Mouse (Mus musculus): ENCODE data around the gene Grm2. TPM values are rescaled to one million over a fixed set of nuclear protein-coding genes. Genes with fewer than 3 reads are reported as not detected.
A peak's percentile ranks its signal among the peaks of the same experiment; 100 is the strongest.

Gene Grm2
- polyA plus RNA-seq (2012; ENCODE audit: insufficient read depth, low replicate concordance) = not detected in 2 replicates

GRCm38 (mm10) chr9:106655884-106656720, at the start of gene Grm2:
Grm2 (minus strand) TSS chr9:106656082.
- Histone ChIP-seq H3K36me3 (replicated peaks; ENCODE audit: low read length) (peaks cover 37% of the 10 kb centered on the region), H3K9me3 (no peaks in the 10 kb centered on the region), H3K27me3 (replicated peaks) (peaks cover 52% of the 10 kb centered on the region), H3K4me1 (peaks cover 10% of the 10 kb centered on the region; the same call in 1 of the 2 replicates), H3K4me3 (replicated peaks) (no peak within 1 kb of the TSS)
- TF ChIP-seq FLI1 (IDR thresholded peaks at IDR 0.05; ENCODE audit: low read length) (no peak), GATA1 (IDR thresholded peaks at IDR 0.05; ENCODE audit: borderline replicate concordance, low read length) (no peak)

- peaks cover 77% of the 10 kb centered on the region for H3K36me3 ChIP-seq (replicated peaks; ENCODE audit: low read length)
Measured at GRCm38 (mm10) chr9:106692973-106693481, 37.1 kb upstream of the Grm2 start.

GRCm38 (mm10) chr9:106688834-106689233, 33.0 kb upstream of the Grm2 start:
- TF ChIP-seq FLI1 (IDR thresholded peaks at IDR 0.05; ENCODE audit: low read length) = no peak
- TF ChIP-seq GATA1 (IDR thresholded peaks at IDR 0.05; ENCODE audit: borderline replicate concordance, low read length) = no peak
- no peak overlapping the region for H3K4me3 ChIP-seq (replicated peaks)
- no peaks in the 10 kb centered on the region for H3K9me3 ChIP-seq
- H3K4me1 ChIP-seq = peaks cover 34% of the 10 kb centered on the region
- peaks cover 39% of the 10 kb centered on the region for H3K36me3 ChIP-seq (replicated peaks; ENCODE audit: low read length)
- no peaks in the 10 kb centered on the region for H3K27me3 ChIP-seq (replicated peaks)

More at GRCm38 (mm10) chr9:106692973-106693481, 37.1 kb upstream of the Grm2 start:
- TF ChIP-seq GATA1 (IDR thresholded peaks at IDR 0.05; ENCODE audit: borderline replicate concordance, low read length) (no peak), FLI1 (IDR thresholded peaks at IDR 0.05; ENCODE audit: low read length) (no peak)
- no peaks in the 10 kb centered on the region for H3K4me1 ChIP-seq
- H3K4me3 ChIP-seq (replicated peaks) = no peak overlapping the region
- no peaks in the 10 kb centered on the region for H3K27me3 ChIP-seq (replicated peaks)
- H3K9me3 ChIP-seq = no peaks in the 10 kb centered on the region

GRCm38 (mm10) chr9:106686983-106687650, 31.2 kb upstream of the Grm2 start:
- TF ChIP-seq FLI1 (IDR thresholded peaks at IDR 0.05; ENCODE audit: low read length) (no peak), GATA1 (IDR thresholded peaks at IDR 0.05; ENCODE audit: borderline replicate concordance, low read length) (no peak)
- peaks cover 34% of the 10 kb centered on the region for H3K4me1 ChIP-seq
- H3K9me3 ChIP-seq = no peaks in the 10 kb centered on the region
- H3K4me3 ChIP-seq (replicated peaks) = peak overlapping the region; percentile 33
- peaks cover 30% of the 10 kb centered on the region for H3K36me3 ChIP-seq (replicated peaks; ENCODE audit: low read length)
- H3K27me3 ChIP-seq (replicated peaks) = no peaks in the 10 kb centered on the region

GRCm38 (mm10) chr9:106685249-106686101, 29.6 kb upstream of the Grm2 start, which contains the start of gene Tex264:
Tex264 (minus strand) TSS chr9:106685927.
- Histone ChIP-seq H3K36me3 (replicated peaks; ENCODE audit: low read length) (peaks cover 33% of the 10 kb centered on the region), H3K9me3 (no peaks in the 10 kb centered on the region), H3K4me1 (peaks cover 34% of the 10 kb centered on the region), H3K4me3 (replicated peaks) (peak within 1 kb of the TSS; percentile 93), H3K27me3 (replicated peaks) (no peaks in the 10 kb centered on the region)
- TF ChIP-seq FLI1 (IDR thresholded peaks at IDR 0.05; ENCODE audit: low read length) (no peak), GATA1 (IDR thresholded peaks at IDR 0.05; ENCODE audit: borderline replicate concordance, low read length) (no peak)

GRCm38 (mm10) chr9:106684918-106685248, 29.0 kb upstream of the Grm2 start:
- no peaks in the 10 kb centered on the region for H3K27me3 ChIP-seq (replicated peaks)
- H3K36me3 ChIP-seq (replicated peaks; ENCODE audit: low read length) = peaks cover 37% of the 10 kb centered on the region
- peak overlapping the region; percentile 93 for H3K4me3 ChIP-seq (replicated peaks)
- peaks cover 34% of the 10 kb centered on the region for H3K4me1 ChIP-seq
- no peaks in the 10 kb centered on the region for H3K9me3 ChIP-seq
- TF ChIP-seq FLI1 (IDR thresholded peaks at IDR 0.05; ENCODE audit: low read length) = no peak
- no peak for TF ChIP-seq GATA1 (IDR thresholded peaks at IDR 0.05; ENCODE audit: borderline replicate concordance, low read length)

- peaks cover 38% of the 10 kb centered on the region for H3K4me1 ChIP-seq
- H3K36me3 ChIP-seq (replicated peaks; ENCODE audit: low read length) = peaks cover 43% of the 10 kb centered on the region
- no peaks in the 10 kb centered on the region for H3K27me3 ChIP-seq (replicated peaks)
- peak overlapping the region; percentile 93 for H3K4me3 ChIP-seq (replicated peaks)
- H3K9me3 ChIP-seq = no peaks in the 10 kb centered on the region
- no peak for TF ChIP-seq GATA1 (IDR thresholded peaks at IDR 0.05; ENCODE audit: borderline replicate concordance, low read length)
- TF ChIP-seq FLI1 (IDR thresholded peaks at IDR 0.05; ENCODE audit: low read length) = no peak
Measured at GRCm38 (mm10) chr9:106684093-106684872, 28.4 kb upstream of the Grm2 start.

- H3K9me3 ChIP-seq = no peaks in the 10 kb centered on the region
- no peak for TF ChIP-seq FLI1 (IDR thresholded peaks at IDR 0.05; ENCODE audit: low read length)
- no peak for TF ChIP-seq GATA1 (IDR thresholded peaks at IDR 0.05; ENCODE audit: borderline replicate concordance, low read length)
Measured at GRCm38 (mm10) chr9:106681026-106681425, 25.1 kb upstream of the Grm2 start.

More at GRCm38 (mm10) chr9:106681026-106681425, 25.1 kb upstream of the Grm2 start:
- Histone ChIP-seq H3K27me3 (replicated peaks) (no peaks in the 10 kb centered on the region), H3K4me3 (replicated peaks) (no peak overlapping the region), H3K4me1 (peaks cover 34% of the 10 kb centered on the region), H3K36me3 (replicated peaks; ENCODE audit: low read length) (peaks cover 68% of the 10 kb centered on the region)
